Mouse (Mus musculus) kidney, embryonic 14.5 days (tissue): ENCODE data around the gene Abr. TPM values are rescaled to one million over a fixed set of nuclear protein-coding genes. Genes with fewer than 3 reads are reported as not detected.
A peak's percentile ranks its signal among the peaks of the same experiment; 100 is the strongest.

ENCODE experiments used
- ATAC-seq: fragments of 200-750 bp; cut with Nextera tagmentation; 2 replicates; pipeline ENCODE4 v1.8.0; 2017; ENCODE audit warnings: moderate number of reproducible peaks, mild to moderate bottlenecking, moderate TSS enrichment, moderate library complexity; ENCODE audit not compliant: low FRiP score, low TSS enrichment
- H3K27ac ChIP-seq: fragments of 300-500 bp; sonication (generic); 2 replicates; pipeline ENCODE4 v1.5.1; 2014; ENCODE audit warnings: low read depth, mild to moderate bottlenecking, low read length, moderate library complexity, mixed read lengths
- H3K27me3 ChIP-seq: fragments of 300-500 bp; sonication (generic); 2 replicates; pipeline ENCODE4 v1.6.1; 2014; ENCODE audit warnings: mild to moderate bottlenecking, low read length; ENCODE audit not compliant: control insufficient read depth, insufficient read depth
- H3K36me3 ChIP-seq: fragments of 300-500 bp; sonication (generic); 2 replicates; pipeline ENCODE4 v1.6.1; 2014; ENCODE audit warnings: low read length, mixed read lengths; ENCODE audit not compliant: control insufficient read depth, insufficient read depth
- H3K4me1 ChIP-seq: fragments of 300-500 bp; sonication (generic); 2 replicates; pipeline ENCODE4 v1.6.1; 2014; ENCODE audit warnings: low read length, mixed read lengths; ENCODE audit not compliant: control insufficient read depth, insufficient read depth
- H3K4me2 ChIP-seq: fragments of 300-500 bp; sonication (generic); replicated peaks from 2 replicates; pipeline ENCODE4 v1.6.1; 2014; ENCODE audit warnings: low read depth, mild to moderate bottlenecking, low read length
- H3K4me3 ChIP-seq: fragments of 300-500 bp; sonication (generic); 2 replicates; pipeline ENCODE4 v1.5.1; 2014; ENCODE audit warnings: mild to moderate bottlenecking, low read length
- H3K9ac ChIP-seq: fragments of 300-500 bp; sonication (generic); 2 replicates; pipeline ENCODE4 v1.6.1; 2014; ENCODE audit warnings: low read depth, mild to moderate bottlenecking, low read length, moderate library complexity
- H3K9me3 ChIP-seq: fragments of 300-500 bp; sonication (generic); 2 replicates; pipeline ENCODE4 v1.6.1; 2016; ENCODE audit warnings: low read length; ENCODE audit not compliant: control insufficient read depth
- WGBS: fragments of 180-500 bp; shearing (Covaris S2); extraction: QIAGEN DNeasy Blood & Tissue Kit; methylation state at CpG from one replicate; pipeline ENCODE4 v1.1.7; 2014; 5-methylcytosine and 5-hydroxymethylcytosine counted together
- polyA plus RNA-seq: library from polyadenylated mRNA; unstranded; fragments of >200 nt; fragmentation: Nextera tagmentation; extraction: Ambion mirVana; gene quantifications from 2 replicates; pipeline ENCODE4 v1.2.1, GENCODE M21; 2014

Gene Abr
- polyA plus RNA-seq, 1 experiment from 2014 or later: 57.7 TPM

GRCm38 (mm10) chr11:76489407-76489806, 132.7 kb downstream of the Abr start:
- Histone ChIP-seq H3K9ac (no peak overlapping the region), H3K4me1 (peaks cover 45% of the 10 kb centered on the region), H3K9me3 (no peaks in the 10 kb centered on the region), H3K27ac (no peak overlapping the region), H3K27me3 (no peaks in the 10 kb centered on the region), H3K36me3 (peaks cover 6% of the 10 kb centered on the region; the same call in 1 of the 2 replicates), H3K4me2 (no peak overlapping the region), H3K4me3 (no peak overlapping the region)
- no peak for ATAC-seq
- 42% methylated on average over 6 of the region's 6 CpGs for WGBS

GRCm38 (mm10) chr11:76487024-76487423, 135.1 kb downstream of the Abr start:
- Histone ChIP-seq H3K4me1 (peaks cover 39% of the 10 kb centered on the region), H3K4me3 (no peak overlapping the region), H3K4me2 (no peak overlapping the region), H3K9ac (no peak overlapping the region), H3K27me3 (no peaks in the 10 kb centered on the region), H3K36me3 (peaks cover 7% of the 10 kb centered on the region; the same call in 1 of the 2 replicates), H3K27ac (no peak overlapping the region), H3K9me3 (no peaks in the 10 kb centered on the region)
- 67% methylated on average over 5 of the region's 5 CpGs for WGBS
- no peak for ATAC-seq

GRCm38 (mm10) chr11:76484033-76484432, 138.1 kb downstream of the Abr start:
- Histone ChIP-seq H3K9ac (no peak overlapping the region), H3K27ac (no peak overlapping the region; the same call in 1 of the 2 replicates), H3K4me2 (no peak overlapping the region), H3K27me3 (no peaks in the 10 kb centered on the region), H3K4me3 (no peak overlapping the region), H3K36me3 (peaks cover 14% of the 10 kb centered on the region; the same call in 1 of the 2 replicates), H3K4me1 (peaks cover 32% of the 10 kb centered on the region), H3K9me3 (no peaks in the 10 kb centered on the region)
- WGBS: 79% methylated on average over 2 of the region's 2 CpGs
- no peak for ATAC-seq

GRCm38 (mm10) chr11:76483171-76483727, 138.9 kb downstream of the Abr start:
- H3K9ac ChIP-seq: peak overlapping the region; percentile 28; the same call in 1 of the 2 replicates
- no peak overlapping the region for H3K4me3 ChIP-seq
- no peak for ATAC-seq
- H3K4me2 ChIP-seq: no peak overlapping the region
- no peaks in the 10 kb centered on the region for H3K9me3 ChIP-seq
- WGBS: 62% methylated on average over 4 of the region's 4 CpGs
- H3K36me3 ChIP-seq: peaks cover 22% of the 10 kb centered on the region
- peak overlapping the region; percentile 56; the same call in 1 of the 2 replicates for H3K27ac ChIP-seq
- peaks cover 32% of the 10 kb centered on the region for H3K4me1 ChIP-seq
- no peaks in the 10 kb centered on the region for H3K27me3 ChIP-seq

GRCm38 (mm10) chr11:76482697-76483096, 139.4 kb downstream of the Abr start:
- peak overlapping the region; percentile 28; the same call in 1 of the 2 replicates for H3K9ac ChIP-seq
- H3K4me3 ChIP-seq: no peak overlapping the region
- H3K9me3 ChIP-seq: no peaks in the 10 kb centered on the region
- H3K27ac ChIP-seq: peak overlapping the region; percentile 56; the same call in 1 of the 2 replicates
- no peak overlapping the region for H3K4me2 ChIP-seq
- H3K4me1 ChIP-seq: peaks cover 31% of the 10 kb centered on the region
- H3K36me3 ChIP-seq: peaks cover 25% of the 10 kb centered on the region
- WGBS: 64% methylated on average over 5 of the region's 5 CpGs
- no peaks in the 10 kb centered on the region for H3K27me3 ChIP-seq
- ATAC-seq: no peak

- WGBS: 82% methylated on average over 5 of the region's 5 CpGs
- no peak for ATAC-seq
- no peak overlapping the region for H3K9ac ChIP-seq
- no peak overlapping the region for H3K4me3 ChIP-seq
- no peaks in the 10 kb centered on the region for H3K9me3 ChIP-seq
- no peaks in the 10 kb centered on the region for H3K27me3 ChIP-seq
- peaks cover 28% of the 10 kb centered on the region for H3K4me1 ChIP-seq
- H3K4me2 ChIP-seq: no peak overlapping the region
- H3K36me3 ChIP-seq: peaks cover 30% of the 10 kb centered on the region
- no peak overlapping the region for H3K27ac ChIP-seq
Measured at GRCm38 (mm10) chr11:76482183-76482582, 139.9 kb downstream of the Abr start.

GRCm38 (mm10) chr11:76479729-76480128, 142.4 kb downstream of the Abr start:
- peaks cover 28% of the 10 kb centered on the region for H3K36me3 ChIP-seq
- H3K4me3 ChIP-seq: no peak overlapping the region
- H3K27me3 ChIP-seq: no peaks in the 10 kb centered on the region
- H3K27ac ChIP-seq: no peak overlapping the region
- WGBS: 96% methylated on average over 4 of the region's 4 CpGs
- peaks cover 22% of the 10 kb centered on the region; the same call in 1 of the 2 replicates for H3K4me1 ChIP-seq
- no peak overlapping the region for H3K4me2 ChIP-seq
- no peaks in the 10 kb centered on the region for H3K9me3 ChIP-seq
- no peak for ATAC-seq
- H3K9ac ChIP-seq: no peak overlapping the region

- H3K4me1 ChIP-seq: peaks cover 22% of the 10 kb centered on the region; the same call in 1 of the 2 replicates
- H3K36me3 ChIP-seq: peaks cover 28% of the 10 kb centered on the region
- H3K27ac ChIP-seq: no peak overlapping the region
- WGBS: 76% methylated on average over 13 of the region's 13 CpGs
- H3K27me3 ChIP-seq: no peaks in the 10 kb centered on the region
- no peak overlapping the region for H3K9ac ChIP-seq
- H3K9me3 ChIP-seq: no peaks in the 10 kb centered on the region
- no peak for ATAC-seq
- no peak overlapping the region for H3K4me3 ChIP-seq
- H3K4me2 ChIP-seq: no peak overlapping the region
Measured at GRCm38 (mm10) chr11:76478676-76479655, 143.1 kb downstream of the Abr start.
